Mouse (Mus musculus): ENCODE measurements around the gene Adamtsl4.

DNA sequence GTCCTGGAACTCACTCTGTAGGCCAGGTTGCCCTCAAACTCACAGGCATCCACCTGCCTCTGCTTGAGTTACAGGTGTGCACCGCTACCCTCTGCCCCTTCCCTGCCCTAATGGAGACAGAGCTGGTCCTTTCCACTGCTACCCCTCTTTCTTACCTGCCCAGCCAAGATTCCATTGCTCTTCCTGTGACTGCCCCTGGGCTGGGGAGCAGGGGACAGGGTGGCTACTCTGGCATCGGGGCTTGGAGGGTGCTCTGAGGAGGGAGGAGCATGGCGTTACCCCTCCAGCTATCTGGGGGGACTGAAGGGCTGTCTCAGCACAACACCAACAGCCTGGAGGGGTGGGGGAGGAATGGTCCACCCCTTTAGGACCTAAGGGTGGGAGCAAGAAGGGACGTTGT is 2.4 kb downstream of the Adamtsl4 start:
- TF ChIP-seq POLR2A (IDR thresholded peaks at IDR 0.05; ENCODE audit: low read depth, low read length), result no peak
- no peak for TF ChIP-seq CTCF (IDR thresholded peaks at IDR 0.05; ENCODE audit: extremely low read depth, insufficient read depth, insufficient read length, insufficient replicate concordance)

All from spleen, adult 2 months (tissue).